Mouse (Mus musculus): ENCODE results near the gene Lipt2.

DNA sequence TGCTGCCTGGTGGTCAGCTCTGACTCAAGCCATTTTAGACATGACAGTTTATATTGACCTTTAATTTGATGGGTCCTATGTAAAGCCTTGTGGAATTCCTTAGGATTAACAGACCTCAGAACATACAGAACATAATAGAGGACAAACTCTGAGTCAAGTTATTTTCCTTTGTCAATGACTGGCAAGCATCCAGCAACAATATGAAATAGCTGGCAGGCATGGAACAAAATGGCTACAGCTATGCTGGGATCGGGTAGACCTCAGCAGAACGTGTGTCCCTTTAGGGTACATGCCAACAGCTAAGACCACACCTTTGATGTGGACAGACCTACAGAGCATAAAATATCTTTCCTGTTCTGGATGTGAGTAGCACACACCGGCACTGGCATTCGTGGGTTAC lies 4.4 kb downstream of the Lipt2 start:
- TF ChIP-seq CTCF (IDR thresholded peaks at IDR 0.05) (no peak), POLR2A (IDR thresholded peaks at IDR 0.05; ENCODE audit: insufficient read depth, low read depth, low read length) (no peak), EP300 (IDR thresholded peaks at IDR 0.05; ENCODE audit: insufficient read depth, low read depth, low read length) (no peak)

Measured in heart, adult 2 months (tissue).